Mouse (Mus musculus) midbrain, embryonic 16.5 days (tissue): Measurements from ENCODE around the gene Nmnat2. TPM values are rescaled to one million over a fixed set of nuclear protein-coding genes. Genes with fewer than 3 reads are reported as not detected.

Experiments
- ATAC-seq: fragments of 200-750 bp; cut with Nextera tagmentation; 2 replicates; pipeline ENCODE4 v1.8.0; 2017; ENCODE audit warnings: moderate TSS enrichment
- H3K27ac ChIP-seq: fragments of 300-500 bp; sonication (generic); 2 replicates; pipeline ENCODE4 v1.5.1; 2014; ENCODE audit warnings: mild to moderate bottlenecking, low read length, mixed read lengths
- H3K27me3 ChIP-seq: fragments of 300-500 bp; sonication (generic); 2 replicates; pipeline ENCODE4 v1.6.1; 2014; ENCODE audit warnings: low read depth, low read length, mixed read lengths; ENCODE audit not compliant: control insufficient read depth, insufficient read depth
- H3K36me3 ChIP-seq: fragments of 300-500 bp; sonication (generic); 2 replicates; pipeline ENCODE4 v1.6.1; 2014; ENCODE audit warnings: mild to moderate bottlenecking, low read length, moderate library complexity, mixed read lengths; ENCODE audit not compliant: control insufficient read depth, insufficient read depth
- H3K4me1 ChIP-seq: fragments of 300-500 bp; sonication (generic); 2 replicates; pipeline ENCODE4 v1.6.1; 2014; ENCODE audit warnings: mild to moderate bottlenecking, low read length, mixed read lengths; ENCODE audit not compliant: control insufficient read depth, insufficient read depth
- H3K4me2 ChIP-seq: fragments of 300-500 bp; sonication (generic); 2 replicates; pipeline ENCODE4 v1.6.1; 2014; ENCODE audit warnings: mild to moderate bottlenecking, low read length, mixed read lengths
- H3K4me3 ChIP-seq: fragments of 300-500 bp; sonication (generic); 2 replicates; pipeline ENCODE4 v1.5.1; 2014; ENCODE audit warnings: low read depth, mild to moderate bottlenecking, low read length, moderate library complexity, mixed read lengths
- H3K9ac ChIP-seq: fragments of 300-500 bp; sonication (generic); 2 replicates; pipeline ENCODE4 v1.6.1; 2014; ENCODE audit warnings: low read depth, low read length, mixed read lengths
- H3K9me3 ChIP-seq: fragments of 300-500 bp; sonication (generic); replicated peaks from 2 replicates; pipeline ENCODE4 v1.6.1; 2014; ENCODE audit warnings: mild to moderate bottlenecking, low read length, mixed read lengths; ENCODE audit not compliant: control insufficient read depth, poor library complexity, severe bottlenecking
- WGBS: fragments of 180-500 bp; shearing (Covaris S2); extraction: QIAGEN DNeasy Blood & Tissue Kit; methylation state at CpG from one replicate; pipeline ENCODE4 v1.1.7; 2014; 5-methylcytosine and 5-hydroxymethylcytosine counted together
- polyA plus RNA-seq: library from polyadenylated mRNA; unstranded; fragments of >200 nt; fragmentation: Nextera tagmentation; extraction: Ambion mirVana; gene quantifications from 2 replicates; pipeline ENCODE4 v1.2.1, GENCODE M21; 2015

The Nmnat2 gene
- polyA plus RNA-seq, 1 experiment from 2014 or later, result 92.9 TPM

GRCm38 (mm10) chr1:152973421-152973820 is 18.6 kb downstream of the Nmnat2 start:
- H3K9ac ChIP-seq, result no peak overlapping the region
- H3K27ac ChIP-seq, result no peak overlapping the region
- H3K4me1 ChIP-seq, result peaks cover 5% of the 10 kb centered on the region; the same call in 1 of the 2 replicates
- 18% methylated on average over 5 of the region's 5 CpGs for WGBS
- no peak overlapping the region for H3K4me2 ChIP-seq
- H3K27me3 ChIP-seq, result no peaks in the 10 kb centered on the region
- H3K4me3 ChIP-seq, result no peak overlapping the region
- no peaks in the 10 kb centered on the region for H3K36me3 ChIP-seq
- no peaks in the 10 kb centered on the region for H3K9me3 ChIP-seq
- no peak for ATAC-seq

- Histone ChIP-seq H3K9ac (no peak overlapping the region), H3K4me2 (no peak overlapping the region), H3K27ac (no peak overlapping the region), H3K4me1 (peaks cover 5% of the 10 kb centered on the region; the same call in 1 of the 2 replicates), H3K4me3 (no peak overlapping the region), H3K27me3 (no peaks in the 10 kb centered on the region), H3K9me3 (no peaks in the 10 kb centered on the region), H3K36me3 (no peaks in the 10 kb centered on the region)
- WGBS, result 15% methylated on average over 4 of the region's 4 CpGs
- ATAC-seq, result no peak
Measured at GRCm38 (mm10) chr1:152973861-152974260, 19.1 kb downstream of the Nmnat2 start.

- H3K4me1 ChIP-seq, result peaks cover 5% of the 10 kb centered on the region; the same call in 1 of the 2 replicates
- no peak overlapping the region for H3K27ac ChIP-seq
- ATAC-seq, result no peak
- no peaks in the 10 kb centered on the region for H3K27me3 ChIP-seq
- 72% methylated on average over 3 of the region's 3 CpGs for WGBS
- H3K9ac ChIP-seq, result no peak overlapping the region
- no peak overlapping the region for H3K4me3 ChIP-seq
- H3K36me3 ChIP-seq, result no peaks in the 10 kb centered on the region
- H3K4me2 ChIP-seq, result no peak overlapping the region
- no peaks in the 10 kb centered on the region for H3K9me3 ChIP-seq
Measured at GRCm38 (mm10) chr1:152975144-152975543, 20.4 kb downstream of the Nmnat2 start.

GRCm38 (mm10) chr1:152978700-152979099 is 23.9 kb downstream of the Nmnat2 start:
- WGBS, result 93% methylated on average over 8 of the region's 8 CpGs
- H3K4me3 ChIP-seq, result no peak overlapping the region
- H3K27ac ChIP-seq, result no peak overlapping the region
- no peak overlapping the region for H3K9ac ChIP-seq
- H3K4me1 ChIP-seq, result peaks cover 4% of the 10 kb centered on the region; the same call in 1 of the 2 replicates
- no peak for ATAC-seq
- H3K36me3 ChIP-seq, result no peaks in the 10 kb centered on the region
- H3K4me2 ChIP-seq, result no peak overlapping the region
- no peaks in the 10 kb centered on the region for H3K27me3 ChIP-seq
- H3K9me3 ChIP-seq, result no peaks in the 10 kb centered on the region

GRCm38 (mm10) chr1:152983416-152983815 is 28.6 kb downstream of the Nmnat2 start:
- WGBS, result 96% methylated on average over 14 of the region's 14 CpGs
- Histone ChIP-seq H3K4me2 (no peak overlapping the region), H3K4me1 (no peaks in the 10 kb centered on the region), H3K27ac (no peak overlapping the region), H3K9me3 (no peaks in the 10 kb centered on the region), H3K4me3 (no peak overlapping the region), H3K36me3 (no peaks in the 10 kb centered on the region), H3K9ac (no peak overlapping the region), H3K27me3 (no peaks in the 10 kb centered on the region)
- no peak for ATAC-seq

GRCm38 (mm10) chr1:152986981-152987380 is 32.2 kb downstream of the Nmnat2 start:
- no peak overlapping the region for H3K9ac ChIP-seq
- no peaks in the 10 kb centered on the region for H3K4me1 ChIP-seq
- no peak overlapping the region for H3K27ac ChIP-seq
- ATAC-seq, result no peak
- no peak overlapping the region for H3K4me3 ChIP-seq
- 80% methylated on average over 3 of the region's 3 CpGs for WGBS
- no peaks in the 10 kb centered on the region for H3K27me3 ChIP-seq
- H3K9me3 ChIP-seq, result no peaks in the 10 kb centered on the region
- H3K4me2 ChIP-seq, result no peak overlapping the region
- no peaks in the 10 kb centered on the region for H3K36me3 ChIP-seq

GRCm38 (mm10) chr1:152990067-152990466 is 35.3 kb downstream of the Nmnat2 start:
- WGBS, result 87% methylated on average over 5 of the region's 5 CpGs
- ATAC-seq, result no peak

GRCm38 (mm10) chr1:152992271-152993134 is 37.7 kb downstream of the Nmnat2 start:
- H3K27me3 ChIP-seq, result no peaks in the 10 kb centered on the region
- no peak overlapping the region for H3K9ac ChIP-seq
- no peaks in the 10 kb centered on the region for H3K4me1 ChIP-seq
- WGBS, result 63% methylated on average over 6 of the region's 6 CpGs
- peak overlapping the region; percentile 14; the same call in 1 of the 2 replicates for H3K27ac ChIP-seq
- H3K9me3 ChIP-seq, result no peaks in the 10 kb centered on the region
- no peaks in the 10 kb centered on the region for H3K36me3 ChIP-seq
- no peak for ATAC-seq
- H3K4me3 ChIP-seq, result no peak overlapping the region
- H3K4me2 ChIP-seq, result no peak overlapping the region

More at GRCm38 (mm10) chr1:152990067-152990466, 35.3 kb downstream of the Nmnat2 start:
- Histone ChIP-seq H3K9ac (no peak overlapping the region), H3K4me1 (no peaks in the 10 kb centered on the region), H3K9me3 (no peaks in the 10 kb centered on the region), H3K36me3 (no peaks in the 10 kb centered on the region), H3K27ac (no peak overlapping the region), H3K4me3 (no peak overlapping the region), H3K27me3 (no peaks in the 10 kb centered on the region), H3K4me2 (no peak overlapping the region)

GRCm38 (mm10) chr1:152993803-152994202 is 39.0 kb downstream of the Nmnat2 start:
- H3K27ac ChIP-seq, result no peak overlapping the region
- WGBS, result 87% methylated on average over 6 of the region's 6 CpGs

More at GRCm38 (mm10) chr1:152993803-152994202, 39.0 kb downstream of the Nmnat2 start:
- ATAC-seq, result no peak
- Histone ChIP-seq H3K9ac (no peak overlapping the region), H3K4me1 (no peaks in the 10 kb centered on the region), H3K27me3 (no peaks in the 10 kb centered on the region), H3K4me3 (no peak overlapping the region), H3K36me3 (no peaks in the 10 kb centered on the region), H3K4me2 (no peak overlapping the region), H3K9me3 (no peaks in the 10 kb centered on the region)
